Mouse (Mus musculus) layer of hippocampus, adult 6 months (tissue): Measurements from ENCODE around the gene Dgcr8. TPM values are rescaled to one million over a fixed set of nuclear protein-coding genes. Genes with fewer than 3 reads are reported as not detected.

ENCODE experiments used
- long read RNA-seq, 2 experiments: library from polyadenylated mRNA; unstranded; transcript quantifications; one replicate each; pipeline ENCODE4 v2.0.0; 2019 to 2020
- microRNA-seq: library from miRNA; unstranded; fragments of <30 nt; microRNA quantifications from one replicate; pipeline ENCODE4 v1.2.0, GENCODE M21; 2020
- polyA plus RNA-seq: library from polyadenylated mRNA; unstranded; fragments of <200 nt; fragmentation: Nextera tagmentation; gene quantifications from 2 replicates; pipeline ENCODE4 v1.2.3, GENCODE M21; 2021

Gene Dgcr8
- 5.2 and 8.8 TPM in 2 replicates for polyA plus RNA-seq
- long read RNA-seq, experiment 1, full-length matches to known transcripts, result 9 of 14 reads
- long read RNA-seq, experiment 1, partial matches to known transcripts, result 4 of 14 reads
- long read RNA-seq, experiment 1, other reads (novel, unspliced or antisense), result 1 of 14 reads
- long read RNA-seq, experiment 2, full-length matches to known transcripts, result 70 of 113 reads
- long read RNA-seq, experiment 2, partial matches to known transcripts, result 10 of 113 reads
- long read RNA-seq, experiment 2, other reads (novel, unspliced or antisense), result 33 of 113 reads

GRCm38 (mm10) chr16:18289067-18289588 lies at the start of gene Dgcr8:
TSS of gene Dgcr8 (minus strand) at chr16:18289246.

GRCm38 (mm10) chr16:18258221-18258620 lies 30.8 kb downstream of the Dgcr8 start, which contains the start of gene Gm49776:
TSS of gene Gm49776 (minus strand) at chr16:18258321.

DNA sequence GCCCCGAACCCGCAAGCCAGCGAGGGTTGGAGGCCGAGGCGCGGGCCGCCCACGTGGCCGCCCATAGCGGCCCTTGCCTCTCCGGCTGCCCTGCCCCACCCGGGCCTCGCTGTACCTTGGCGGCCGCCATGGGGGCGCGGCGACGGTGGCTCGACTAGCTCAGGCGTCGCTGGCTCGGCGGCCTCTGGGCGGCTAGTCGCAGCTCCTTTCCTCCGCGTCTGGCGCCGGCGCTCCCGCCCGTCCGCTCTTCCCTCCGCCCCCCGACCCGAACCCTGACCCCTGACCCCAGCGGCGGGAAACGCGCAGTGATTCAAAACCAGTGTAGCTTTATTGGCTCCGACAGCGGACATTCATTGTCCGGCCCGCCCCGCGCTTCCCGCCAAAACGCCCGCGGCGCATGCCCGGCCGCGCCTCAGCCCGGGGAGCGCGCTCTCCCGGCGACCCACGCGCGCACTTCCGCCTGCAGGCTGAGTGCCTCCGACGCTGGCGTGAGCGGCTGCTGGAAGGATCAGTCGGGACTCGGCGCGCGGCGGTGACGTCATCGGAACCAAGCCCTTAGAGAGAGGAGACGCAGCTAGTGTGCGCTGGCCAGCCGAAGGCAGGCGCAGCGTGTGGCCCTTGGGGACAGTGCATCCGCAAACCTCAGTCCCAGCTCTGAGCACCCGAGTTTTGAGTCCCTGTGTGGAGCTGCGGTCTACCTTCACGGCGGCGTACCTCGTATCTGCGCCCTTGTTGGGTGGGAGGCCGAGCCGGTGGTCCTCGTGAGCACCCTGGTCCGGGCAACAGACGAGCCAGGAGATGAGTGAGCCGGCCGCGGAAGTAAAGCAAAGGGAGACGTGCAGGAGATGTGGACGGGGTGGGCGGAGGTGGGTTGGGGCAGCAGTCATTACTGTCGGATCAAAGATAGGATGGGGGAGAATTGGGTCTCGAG lies 40.3 kb downstream of the Dgcr8 start, which contains the start of the genes Trmt2a and Ranbp1:
Gene Trmt2a, plus strand, starts transcription at position 247 of the 931 bp plus-strand sequence.
Gene Ranbp1, minus strand, starts transcription at position 300 of the 931 bp plus-strand sequence.

DNA sequence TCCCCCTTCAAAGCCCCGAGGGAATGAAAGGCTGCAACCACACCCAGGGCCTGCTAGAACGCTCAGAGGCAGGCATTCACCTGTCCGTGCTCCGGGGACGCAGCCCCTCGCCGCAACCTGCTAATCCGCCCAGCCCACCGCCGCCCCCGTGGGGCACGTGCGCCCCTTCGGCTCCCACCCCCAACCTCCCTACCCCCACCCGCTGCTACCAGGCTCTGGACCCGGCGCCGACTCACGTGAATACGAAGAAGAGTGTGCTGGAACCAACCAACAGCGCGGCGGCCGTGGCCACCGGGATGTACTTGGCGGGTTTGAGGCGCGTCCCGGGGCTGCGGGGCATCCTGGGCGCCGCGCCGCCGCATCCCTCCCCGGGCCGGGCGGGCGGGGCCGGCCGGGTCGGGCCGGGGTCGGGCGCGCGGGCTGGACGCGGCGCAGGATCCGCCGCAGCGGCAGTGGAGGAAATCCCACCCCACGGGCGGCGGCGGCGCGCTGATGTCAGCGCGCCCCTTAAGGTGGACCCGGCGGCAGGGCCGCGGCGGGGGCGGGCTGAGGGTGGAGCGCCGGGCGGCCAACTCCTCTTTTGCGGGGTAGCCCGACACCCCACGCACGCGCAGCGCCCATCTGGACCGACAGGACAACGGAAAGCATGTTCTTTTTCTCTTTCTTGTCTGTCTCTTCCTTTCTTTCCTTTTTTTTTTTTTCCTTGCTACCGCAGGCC lies 54.2 kb downstream of the Dgcr8 start, which contains the start of gene Zdhhc8:
Gene Zdhhc8, minus strand, starts transcription at position 466 of the 718 bp plus-strand sequence.

GRCm38 (mm10) chr16:18217579-18217978 lies 71.5 kb downstream of the Dgcr8 start, which contains the start of gene Ccdc188:
TSS of gene Ccdc188 (plus strand) at chr16:18217879.

Small RNA genes lying within 50 kb of the gene (microRNA-seq; reads per million reads assigned to microRNA genes)
- gene Gm24572 (not detected), gene Mir1306 (302 reads per million, percentile 69 among the genes with 10 or more reads in this experiment), gene Mir185 (1,588 reads per million, percentile 85 among the genes with 10 or more reads in this experiment)

Other genes with a start within 250 kb of the Dgcr8 start
- gene Dgcr6, start 236.4 kb downstream of the Dgcr8 start, polyA plus RNA-seq, result 158 and 178 TPM in 2 replicates
- 47.9 and 57.4 TPM in 2 replicates for gene Prodh, start 199.0 kb downstream of the Dgcr8 start, polyA plus RNA-seq
- gene Rtn4r, start 161.6 kb downstream of the Dgcr8 start, polyA plus RNA-seq, result 10.2 and 12.5 TPM in 2 replicates
- not detected in 2 replicates for gene Ccdc188, start 71.4 kb downstream of the Dgcr8 start, polyA plus RNA-seq
- gene Zdhhc8, start 54.1 kb downstream of the Dgcr8 start, polyA plus RNA-seq, result 15.7 and 16.8 TPM in 2 replicates
- 32.8 and 34.9 TPM in 2 replicates for gene Trmt2a, start 40.6 kb downstream of the Dgcr8 start, polyA plus RNA-seq
- 185 and 187 TPM in 2 replicates for gene Ranbp1, start 40.5 kb downstream of the Dgcr8 start, polyA plus RNA-seq
- gene Gm49776, start 30.9 kb downstream of the Dgcr8 start, polyA plus RNA-seq, result not detected in 2 replicates
- 124 and 138 TPM in 2 replicates for gene Tango2, start 58.9 kb upstream of the Dgcr8 start, polyA plus RNA-seq
- gene Arvcf, start 58.9 kb upstream of the Dgcr8 start, polyA plus RNA-seq, result 7.9 and 8.8 TPM in 2 replicates
- 38.2 and 40.0 TPM in 2 replicates for gene Txnrd2, start 137.1 kb upstream of the Dgcr8 start, polyA plus RNA-seq
- gene Comt, start 137.6 kb upstream of the Dgcr8 start, polyA plus RNA-seq, result 144 and 150 TPM in 2 replicates
- 9.8 and 10.5 TPM in 2 replicates for gene Gnb1l, start 209.5 kb upstream of the Dgcr8 start, polyA plus RNA-seq
- gene Rtl10, start 209.7 kb upstream of the Dgcr8 start, polyA plus RNA-seq, result 2.5 and 2.6 TPM in 2 replicates